Mouse (Mus musculus): ENCODE data around the gene Zbtb40. TPM values are rescaled to one million over a fixed set of nuclear protein-coding genes. Genes with fewer than 3 reads are reported as not detected.

Zbtb40 gene
- polyA plus RNA-seq, 1 experiment: 24.9 TPM

DNA sequence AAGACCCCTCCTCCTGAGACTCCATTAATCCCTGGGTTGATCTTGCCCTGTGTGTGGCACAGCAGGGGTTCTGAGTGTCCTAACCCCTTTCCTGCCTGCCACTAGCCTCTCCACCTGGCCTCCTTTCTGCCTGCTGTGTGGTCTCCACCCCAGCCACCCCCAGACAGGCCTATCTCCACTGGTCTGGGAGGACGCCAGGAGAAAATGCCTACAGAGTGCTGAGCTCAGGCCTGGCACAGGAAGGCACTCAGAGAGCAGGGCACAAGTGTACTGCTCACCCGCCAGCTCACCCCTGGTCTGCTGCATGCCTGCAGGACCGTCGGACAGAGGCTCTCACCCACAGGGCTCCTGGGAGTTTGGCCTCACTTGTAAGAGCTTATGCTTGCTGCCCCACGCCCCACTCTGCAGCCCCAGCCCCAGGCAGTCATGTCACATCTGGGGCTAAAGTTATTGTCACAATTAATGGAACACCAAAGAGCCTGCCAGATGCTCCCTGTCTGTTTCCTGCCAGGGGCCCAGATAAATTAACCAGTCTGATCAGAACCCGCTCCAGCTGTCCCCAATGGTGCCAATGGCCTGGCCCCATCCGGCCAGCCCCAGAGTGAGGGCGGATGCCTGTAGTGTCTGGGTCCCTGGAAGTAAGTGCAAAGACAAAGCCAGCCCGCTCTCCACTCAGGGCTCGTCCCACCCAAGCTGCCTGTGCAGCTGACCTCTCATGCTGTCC lies 99.2 kb downstream of the Zbtb40 start:
- H3K4me3 ChIP-seq (ENCODE audit: control insufficient read depth, insufficient read depth, low read length): no peak overlapping the region
- H3K36me3 ChIP-seq (ENCODE audit: control insufficient read depth, insufficient read depth, low read length): no peaks in the 10 kb centered on the region
- 52% methylated on average over 10 of the region's 10 CpGs for WGBS
- H3K27me3 ChIP-seq (ENCODE audit: control insufficient read depth, insufficient read depth, low read length): no peaks in the 10 kb centered on the region
- no peaks in the 10 kb centered on the region for H3K4me1 ChIP-seq (replicated peaks; ENCODE audit: control insufficient read depth, insufficient read depth, low read length)
- TF ChIP-seq POLR2A (IDR thresholded peaks at IDR 0.05; ENCODE audit: control insufficient read depth, extremely low read depth, insufficient read depth, low read length, poor library complexity) (no peak), CTCF (IDR thresholded peaks at IDR 0.05; ENCODE audit: borderline replicate concordance, control insufficient read depth, extremely low read depth, insufficient read depth, low read length, poor library complexity) (no peak)
- no peak for DNase-seq
- H3K27ac ChIP-seq (ENCODE audit: control insufficient read depth, insufficient read depth, low read length): no peak overlapping the region

DNA sequence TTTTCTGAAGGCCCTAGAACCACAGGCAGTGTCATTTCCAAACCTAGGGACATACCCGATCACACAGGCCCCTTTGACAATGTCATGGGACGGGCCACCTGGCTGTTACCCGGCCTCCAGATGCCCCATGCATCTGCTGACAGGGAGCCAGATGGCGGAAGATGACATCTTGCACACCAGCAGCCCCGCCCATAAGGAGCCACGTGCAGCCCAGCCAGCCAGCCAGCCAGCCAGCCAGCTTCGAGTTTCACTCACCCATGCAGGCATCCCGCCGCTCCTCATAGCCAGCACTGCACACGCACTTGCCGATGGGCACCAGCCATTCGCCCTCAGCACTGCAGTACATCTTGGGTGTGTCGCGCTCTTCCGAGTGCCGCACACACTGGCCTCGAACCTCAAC lies 103.2 kb downstream of the Zbtb40 start:
- WGBS: 77% methylated on average over 17 of the region's 17 CpGs
- TF ChIP-seq CTCF (IDR thresholded peaks at IDR 0.05; ENCODE audit: borderline replicate concordance, control insufficient read depth, extremely low read depth, insufficient read depth, low read length, poor library complexity) (no peak), POLR2A (IDR thresholded peaks at IDR 0.05; ENCODE audit: control insufficient read depth, extremely low read depth, insufficient read depth, low read length, poor library complexity) (no peak)
- no peak for DNase-seq
- H3K36me3 ChIP-seq (ENCODE audit: control insufficient read depth, insufficient read depth, low read length): no peaks in the 10 kb centered on the region
- no peak overlapping the region for H3K27ac ChIP-seq (ENCODE audit: control insufficient read depth, insufficient read depth, low read length)
- H3K27me3 ChIP-seq (ENCODE audit: control insufficient read depth, insufficient read depth, low read length): no peaks in the 10 kb centered on the region
- no peak overlapping the region for H3K4me3 ChIP-seq (ENCODE audit: control insufficient read depth, insufficient read depth, low read length)
- no peaks in the 10 kb centered on the region for H3K4me1 ChIP-seq (replicated peaks; ENCODE audit: control insufficient read depth, insufficient read depth, low read length)

DNA sequence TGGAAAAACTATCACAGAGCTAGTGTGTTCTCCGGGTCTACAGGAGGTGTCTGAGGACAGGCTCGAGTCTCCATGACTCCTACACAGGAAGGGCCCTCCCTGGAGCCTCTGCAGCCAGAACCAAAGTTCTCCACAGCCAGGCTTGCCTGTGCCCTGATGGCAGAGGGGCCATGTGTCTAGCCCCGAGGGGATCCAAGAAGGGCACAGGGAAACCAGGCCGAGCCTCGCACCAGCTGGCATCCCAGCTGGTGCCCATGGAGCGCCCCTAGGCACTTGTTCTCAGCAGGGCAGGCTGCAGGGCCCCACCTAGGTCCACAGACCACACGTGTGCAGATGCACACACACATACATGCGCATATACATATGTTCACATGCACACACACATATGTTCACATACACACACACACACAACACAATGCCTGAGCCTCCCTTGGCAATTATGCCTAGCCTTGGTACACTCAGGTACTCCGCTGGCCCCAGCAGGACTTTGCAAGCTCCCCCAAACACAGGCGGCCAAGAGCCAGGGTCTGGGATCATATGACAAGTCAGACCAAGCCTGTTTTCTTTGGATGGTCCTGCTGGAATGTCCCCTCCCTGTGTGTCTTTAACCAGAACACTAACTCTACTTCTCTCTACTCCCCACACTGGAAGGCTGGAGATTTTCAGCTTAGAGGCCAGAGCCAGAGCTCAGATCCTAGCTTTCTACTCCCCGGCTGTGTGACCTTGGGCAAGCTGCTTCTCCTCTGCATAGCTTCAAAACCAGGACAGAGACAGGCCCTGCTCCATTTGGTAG lies 103.8 kb downstream of the Zbtb40 start:
- no peak for DNase-seq
- Histone ChIP-seq H3K36me3 (ENCODE audit: control insufficient read depth, insufficient read depth, low read length) (no peaks in the 10 kb centered on the region), H3K4me3 (ENCODE audit: control insufficient read depth, insufficient read depth, low read length) (no peak overlapping the region), H3K27me3 (ENCODE audit: control insufficient read depth, insufficient read depth, low read length) (no peaks in the 10 kb centered on the region), H3K4me1 (replicated peaks; ENCODE audit: control insufficient read depth, insufficient read depth, low read length) (no peaks in the 10 kb centered on the region), H3K27ac (ENCODE audit: control insufficient read depth, insufficient read depth, low read length) (no peak overlapping the region)
- TF ChIP-seq POLR2A (IDR thresholded peaks at IDR 0.05; ENCODE audit: control insufficient read depth, extremely low read depth, insufficient read depth, low read length, poor library complexity): no peak
- TF ChIP-seq CTCF (IDR thresholded peaks at IDR 0.05; ENCODE audit: borderline replicate concordance, control insufficient read depth, extremely low read depth, insufficient read depth, low read length, poor library complexity): no peak
- 89% methylated on average over 11 of the region's 11 CpGs for WGBS

DNA sequence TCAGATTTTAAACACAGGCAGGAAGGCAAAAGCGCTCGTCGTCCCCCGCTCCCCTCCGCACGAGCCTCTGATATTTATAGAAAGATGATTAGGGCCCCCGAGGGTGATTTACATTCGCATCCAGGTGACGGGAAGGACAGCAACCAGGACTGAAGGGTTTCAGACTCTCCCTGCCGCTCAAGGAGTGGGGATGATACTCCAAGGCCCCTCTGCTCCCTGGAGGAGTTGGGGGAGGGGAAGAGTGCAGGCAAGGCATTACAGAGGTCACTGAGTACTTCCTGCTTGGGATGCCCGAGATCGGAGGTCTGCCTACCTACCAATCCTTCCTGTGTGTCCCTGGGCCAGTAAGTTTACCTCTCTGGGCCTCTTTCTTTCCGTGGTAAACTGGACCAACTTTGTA lies 105.4 kb downstream of the Zbtb40 start:
- 20% methylated on average over 13 of the region's 13 CpGs for WGBS
- H3K27me3 ChIP-seq (ENCODE audit: control insufficient read depth, insufficient read depth, low read length): no peaks in the 10 kb centered on the region
- H3K4me3 ChIP-seq (ENCODE audit: control insufficient read depth, insufficient read depth, low read length): no peak overlapping the region
- H3K27ac ChIP-seq (ENCODE audit: control insufficient read depth, insufficient read depth, low read length): no peak overlapping the region
- no peaks in the 10 kb centered on the region for H3K4me1 ChIP-seq (replicated peaks; ENCODE audit: control insufficient read depth, insufficient read depth, low read length)
- H3K36me3 ChIP-seq (ENCODE audit: control insufficient read depth, insufficient read depth, low read length): no peaks in the 10 kb centered on the region
- TF ChIP-seq CTCF (IDR thresholded peaks at IDR 0.05; ENCODE audit: borderline replicate concordance, control insufficient read depth, extremely low read depth, insufficient read depth, low read length, poor library complexity) (no peak), POLR2A (IDR thresholded peaks at IDR 0.05; ENCODE audit: control insufficient read depth, extremely low read depth, insufficient read depth, low read length, poor library complexity) (no peak)
- no peak for DNase-seq

GRCm38 (mm10) chr4:136942761-136943160 lies 105.8 kb downstream of the Zbtb40 start:
- no peak for DNase-seq
- Histone ChIP-seq H3K27me3 (ENCODE audit: control insufficient read depth, insufficient read depth, low read length) (no peaks in the 10 kb centered on the region), H3K27ac (ENCODE audit: control insufficient read depth, insufficient read depth, low read length) (no peak overlapping the region), H3K36me3 (ENCODE audit: control insufficient read depth, insufficient read depth, low read length) (no peaks in the 10 kb centered on the region), H3K4me1 (replicated peaks; ENCODE audit: control insufficient read depth, insufficient read depth, low read length) (no peaks in the 10 kb centered on the region), H3K4me3 (ENCODE audit: control insufficient read depth, insufficient read depth, low read length) (no peak overlapping the region)
- no peak for TF ChIP-seq POLR2A (IDR thresholded peaks at IDR 0.05; ENCODE audit: control insufficient read depth, extremely low read depth, insufficient read depth, low read length, poor library complexity)
- TF ChIP-seq CTCF (IDR thresholded peaks at IDR 0.05; ENCODE audit: borderline replicate concordance, control insufficient read depth, extremely low read depth, insufficient read depth, low read length, poor library complexity): no peak
- WGBS: 31% methylated on average over 18 of the region's 18 CpGs

DNA sequence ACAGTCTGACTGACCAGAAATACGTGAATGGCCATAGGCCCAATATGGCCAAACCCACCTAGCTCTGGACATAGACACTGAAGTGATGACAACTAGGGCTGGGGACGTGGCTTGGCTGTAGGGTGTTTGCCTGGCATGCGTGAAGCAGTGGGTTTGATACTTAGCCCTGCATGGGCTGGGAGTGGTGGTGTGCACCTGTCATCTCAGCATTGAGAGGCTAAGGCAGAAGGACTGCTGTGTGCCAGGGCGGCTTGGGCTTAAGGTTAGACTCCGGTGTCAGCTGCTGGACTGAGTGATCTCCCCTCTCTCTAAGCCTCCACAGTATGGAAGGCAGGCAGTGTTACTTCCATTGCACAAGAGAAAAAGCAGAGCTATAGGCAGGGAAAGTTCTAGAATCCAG lies 110.7 kb downstream of the Zbtb40 start:
- Histone ChIP-seq H3K27me3 (ENCODE audit: control insufficient read depth, insufficient read depth, low read length) (no peaks in the 10 kb centered on the region), H3K36me3 (ENCODE audit: control insufficient read depth, insufficient read depth, low read length) (no peaks in the 10 kb centered on the region), H3K4me1 (replicated peaks; ENCODE audit: control insufficient read depth, insufficient read depth, low read length) (no peaks in the 10 kb centered on the region), H3K27ac (ENCODE audit: control insufficient read depth, insufficient read depth, low read length) (no peak overlapping the region), H3K4me3 (ENCODE audit: control insufficient read depth, insufficient read depth, low read length) (no peak overlapping the region)
- no peak for DNase-seq
- 93% methylated on average over 5 of the region's 5 CpGs for WGBS
- TF ChIP-seq CTCF (IDR thresholded peaks at IDR 0.05; ENCODE audit: borderline replicate concordance, control insufficient read depth, extremely low read depth, insufficient read depth, low read length, poor library complexity) (no peak), POLR2A (IDR thresholded peaks at IDR 0.05; ENCODE audit: control insufficient read depth, extremely low read depth, insufficient read depth, low read length, poor library complexity) (no peak)

Measured in thymus, adult 2 months (tissue).